Mouse (Mus musculus) cerebellum, adult 9-10 months (tissue): ENCODE results near the gene Kcnj5.
A peak's percentile ranks its signal among the peaks of the same experiment; 100 is the strongest.

ENCODE experiments used
- DNase-seq: peaks from one replicate; pipeline ENCODE4 v3.0.0; 2022

The Kcnj5 gene

DNA sequence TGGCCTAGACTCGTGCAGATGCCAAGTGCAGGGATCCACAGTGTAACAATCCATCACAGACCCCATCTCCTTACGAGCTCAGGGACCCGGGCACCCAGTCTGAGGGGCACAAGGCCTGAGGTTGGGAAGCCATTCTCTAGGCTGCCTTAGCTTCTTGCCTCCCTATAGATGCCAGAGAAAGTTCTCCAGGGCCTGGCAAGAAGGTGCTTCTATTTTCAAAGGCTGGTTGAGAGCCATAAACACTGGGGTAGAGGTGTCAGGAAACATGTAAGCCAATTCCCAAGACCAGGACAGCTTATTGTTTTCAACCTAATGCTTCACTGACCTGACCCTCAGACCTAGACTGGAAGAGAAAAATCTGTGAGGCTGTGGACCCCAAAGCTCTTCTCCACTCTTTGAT, 28.2 kb downstream of the Kcnj5 start:
- DNase-seq, result no peak

DNA sequence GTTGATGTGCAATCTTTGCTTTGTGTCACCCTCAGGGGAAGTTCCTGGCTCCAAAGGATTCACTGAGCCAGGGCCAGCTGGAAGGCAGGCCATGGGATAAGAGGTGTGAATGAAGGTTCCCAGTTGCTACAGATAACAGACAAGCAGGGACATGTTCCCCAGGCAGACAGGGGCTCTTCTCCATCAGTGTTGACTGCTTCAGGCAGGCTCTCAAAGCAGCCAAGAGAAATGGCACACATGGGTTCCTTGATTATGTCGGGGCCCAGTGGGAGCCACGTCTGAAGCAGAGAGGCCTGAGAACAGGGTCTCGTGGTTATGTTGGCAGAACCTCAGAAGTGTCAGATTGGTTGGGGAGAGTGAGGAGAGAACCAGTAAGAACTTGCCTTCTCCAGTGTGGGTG, 30.1 kb downstream of the Kcnj5 start:
- DNase-seq, result no peak

DNA sequence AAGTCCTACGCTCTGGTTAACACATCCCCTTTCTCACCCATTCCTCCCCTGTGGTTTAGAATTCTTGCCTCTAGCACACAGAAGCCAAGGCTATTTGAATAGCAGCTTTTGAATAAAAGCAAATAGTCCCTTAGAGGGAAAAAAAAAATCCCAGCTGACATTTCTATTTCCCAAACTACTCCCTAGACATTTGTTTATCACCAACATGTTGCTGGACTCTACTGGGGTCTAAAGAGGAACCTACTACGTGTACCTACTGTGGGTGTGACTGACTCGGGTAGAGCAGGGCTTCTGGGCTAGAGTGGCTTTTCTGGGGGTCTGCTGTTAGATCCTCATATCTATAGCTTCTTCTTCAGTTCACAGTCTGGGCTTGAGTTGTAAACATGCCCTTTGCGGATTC, 31.9 kb downstream of the Kcnj5 start:
- DNase-seq, result no peak

DNA sequence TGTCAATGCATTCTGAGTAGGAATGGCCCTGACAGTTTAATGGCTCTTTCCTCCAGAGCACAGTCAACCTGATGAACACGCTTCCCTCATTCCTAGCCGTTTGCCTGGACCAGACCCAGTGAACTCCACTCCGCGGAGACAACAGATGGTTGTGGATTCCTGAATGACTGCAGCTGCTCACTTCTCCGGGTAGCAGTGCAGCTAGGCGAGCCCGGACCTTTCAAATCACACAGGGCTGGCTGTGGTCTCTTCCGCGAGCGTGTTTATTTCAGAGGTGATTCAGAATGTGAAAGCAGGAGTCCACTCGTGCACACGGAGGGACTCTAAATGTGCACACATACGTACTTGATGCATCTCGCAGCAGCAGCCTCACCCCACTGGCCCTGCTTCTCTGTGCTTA, 32.4 kb downstream of the Kcnj5 start:
- no peak for DNase-seq

DNA sequence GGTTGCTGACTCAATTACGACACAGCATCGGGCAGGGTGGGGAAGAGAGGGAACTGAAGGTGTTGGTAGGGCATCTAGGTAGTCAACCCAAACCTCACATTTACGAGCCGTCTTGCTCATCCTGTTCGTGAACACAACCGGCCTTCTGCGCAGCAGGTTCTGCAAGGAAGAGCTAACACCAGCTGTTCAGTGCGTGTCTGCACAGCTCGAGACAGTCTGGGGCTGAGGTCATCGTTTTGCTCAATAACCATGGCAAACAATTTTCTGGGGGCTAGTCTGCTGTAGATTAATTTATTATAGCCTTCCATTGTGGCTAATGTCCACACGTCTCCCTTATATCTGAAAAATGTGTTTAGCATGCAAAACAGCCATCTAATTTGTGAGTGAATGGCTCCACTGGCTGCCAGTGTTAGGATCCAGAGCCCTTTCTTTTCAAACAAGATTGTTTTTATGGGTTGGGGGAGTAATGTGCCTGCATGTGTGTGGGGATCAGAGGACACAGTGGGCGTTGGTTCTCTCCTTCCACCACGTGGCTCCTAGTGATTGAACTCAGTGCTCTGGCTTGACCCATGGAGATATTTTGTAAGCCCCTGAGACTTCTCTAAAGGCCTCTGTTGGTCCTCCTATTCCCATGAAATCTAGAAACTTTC, 41.5 kb downstream of the Kcnj5 start:
- no peak for DNase-seq

DNA sequence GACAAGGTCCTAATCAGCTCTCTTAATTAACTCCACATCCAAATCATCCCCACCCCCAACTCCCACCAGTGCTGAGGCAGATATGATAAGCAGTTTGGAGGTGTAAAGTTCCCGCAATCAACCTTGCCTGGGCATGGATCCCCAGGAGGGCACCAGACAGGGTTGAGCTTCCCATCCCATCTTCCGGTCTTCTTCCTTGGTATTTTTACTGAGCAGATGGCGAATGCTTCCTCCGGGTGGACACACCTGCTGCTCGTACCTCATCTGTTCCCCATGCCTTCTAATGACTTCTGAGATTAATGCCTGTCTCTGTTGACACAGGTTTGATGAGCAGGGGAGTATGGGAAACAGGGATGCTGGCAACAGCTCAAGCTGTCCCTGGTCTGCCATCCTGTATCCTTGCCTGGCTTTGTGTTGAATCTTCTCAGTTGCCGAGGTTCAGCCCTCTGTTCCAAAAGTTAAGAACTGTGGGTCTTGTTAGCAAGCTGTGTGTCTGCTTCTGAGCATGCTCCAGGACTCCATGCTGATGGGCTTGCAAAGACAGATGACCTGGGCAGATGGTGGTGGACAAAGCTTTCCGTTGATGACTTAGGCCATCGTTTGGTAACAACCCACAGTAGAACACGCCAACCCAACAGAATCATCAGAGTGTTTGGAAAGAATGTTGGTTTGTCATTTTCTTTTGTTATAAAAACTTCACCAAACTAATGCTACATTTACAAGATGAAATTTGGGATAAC, 48.9 kb downstream of the Kcnj5 start:
- peak; percentile 80 for DNase-seq

DNA sequence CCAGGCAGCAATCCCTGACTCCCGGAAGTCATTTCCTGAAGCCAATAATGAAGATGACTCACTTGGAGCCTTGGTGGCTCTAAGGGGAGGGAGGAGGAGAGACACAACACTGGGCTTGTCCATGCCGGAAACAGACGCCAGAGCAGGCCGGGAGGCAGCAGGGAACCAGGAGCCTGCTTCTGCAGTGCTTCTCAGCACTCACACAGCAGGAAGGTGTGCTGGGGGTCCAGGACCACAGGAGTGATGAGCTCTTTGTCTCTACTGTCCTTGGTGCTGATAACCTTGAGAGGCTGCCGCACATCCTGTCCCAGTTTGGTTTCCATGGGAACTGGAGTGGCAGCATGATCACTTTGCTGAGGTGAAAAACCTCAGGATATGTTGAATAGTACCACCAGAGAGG, 51.5 kb downstream of the Kcnj5 start:
- DNase-seq, result peak; percentile 66

DNA sequence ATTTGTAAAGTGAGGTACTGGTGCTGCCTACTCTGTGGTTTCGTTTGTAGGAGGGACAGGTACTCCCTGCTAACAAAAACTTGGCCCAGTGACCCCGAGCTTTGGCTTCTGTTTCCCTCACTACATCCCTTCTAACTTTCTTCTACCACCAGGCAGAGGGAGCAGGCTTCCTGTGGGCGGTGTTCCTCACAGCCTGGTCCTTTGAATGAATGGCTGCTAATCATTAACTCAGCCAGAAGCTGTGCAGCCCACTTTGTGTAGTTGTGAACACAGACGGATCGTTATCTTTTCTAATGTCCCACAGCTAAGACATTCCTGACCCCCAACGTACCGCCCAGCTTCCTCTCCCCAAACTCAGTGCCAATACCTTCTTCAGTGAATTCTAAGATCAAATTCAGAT, 52.5 kb downstream of the Kcnj5 start:
- DNase-seq, result no peak

DNA sequence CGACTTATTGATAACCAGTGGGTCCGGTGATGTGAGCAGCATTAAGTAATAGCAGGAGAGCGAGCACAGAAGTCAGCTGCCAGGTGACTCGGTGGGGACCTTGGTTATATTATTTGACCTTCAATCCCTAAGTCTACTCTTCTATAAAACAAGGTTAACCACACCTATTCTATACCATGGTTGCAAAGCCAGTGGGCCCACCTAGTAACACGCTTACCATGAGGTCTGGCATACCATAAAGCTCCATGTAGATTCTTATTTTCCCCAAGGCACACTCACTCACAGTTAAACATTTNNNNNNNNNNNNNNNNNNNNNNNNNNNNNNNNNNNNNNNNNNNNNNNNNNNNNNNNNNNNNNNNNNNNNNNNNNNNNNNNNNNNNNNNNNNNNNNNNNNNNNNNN, 60.6 kb downstream of the Kcnj5 start:
- DNase-seq, result no peak

DNA sequence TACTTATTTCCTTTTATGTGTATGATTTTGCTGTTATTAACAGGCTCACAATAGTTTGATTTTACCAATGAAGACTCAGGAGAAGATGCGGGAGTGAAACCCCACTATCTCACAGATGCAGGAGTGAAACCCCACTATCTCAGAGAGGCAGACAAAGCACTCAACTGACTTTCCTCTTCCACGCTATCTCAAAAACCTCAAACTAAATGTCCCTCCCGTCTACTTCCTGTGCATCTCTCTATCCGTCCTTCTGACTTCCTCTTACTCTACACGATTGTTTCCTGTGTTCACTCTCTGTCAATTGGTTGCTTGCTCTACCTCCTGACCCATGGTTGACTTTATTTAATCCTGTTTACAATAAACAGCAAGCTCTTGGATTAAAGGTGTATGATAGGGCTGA, 63.7 kb downstream of the Kcnj5 start:
- no peak for DNase-seq

DNA sequence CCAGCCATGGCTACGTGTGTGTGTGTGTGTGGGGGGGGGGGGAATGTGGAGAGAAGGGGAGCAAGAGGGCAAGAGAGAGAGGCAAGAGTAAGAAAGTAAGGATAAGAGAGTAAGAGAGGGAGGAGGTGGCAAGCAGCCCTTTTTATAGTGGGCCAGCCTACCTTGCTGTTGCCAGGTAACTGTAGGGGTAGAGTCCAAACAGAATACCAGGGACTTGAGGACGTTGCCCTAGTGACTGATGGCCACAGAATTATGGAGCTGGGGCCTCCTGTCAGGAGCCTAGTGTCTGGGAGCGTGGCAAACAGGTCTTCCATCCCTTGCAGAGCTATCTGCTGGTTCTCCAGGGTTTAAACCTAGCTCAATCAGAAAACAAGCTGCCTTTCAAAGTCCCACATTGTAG, 64.4 kb downstream of the Kcnj5 start:
- no peak for DNase-seq

DNA sequence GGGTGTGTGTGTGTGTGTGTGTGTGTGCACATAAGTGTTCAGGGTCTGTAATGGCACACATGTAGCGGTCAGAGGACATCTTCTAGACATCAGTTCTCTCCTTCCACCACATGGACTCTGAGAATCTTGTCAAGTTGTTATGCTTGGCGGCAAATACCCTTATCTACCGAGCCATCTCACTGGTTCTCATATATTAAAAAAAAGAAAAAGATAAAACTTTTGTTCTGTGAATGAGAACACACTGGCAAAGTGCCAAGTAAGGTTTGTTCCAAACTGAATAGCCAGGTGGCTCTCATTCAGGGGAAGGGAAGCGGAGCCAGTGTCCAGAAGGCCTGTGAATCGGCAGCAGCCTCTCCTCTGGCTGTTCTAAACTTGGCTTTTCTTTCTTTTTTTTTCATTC, 66.1 kb downstream of the Kcnj5 start:
- no peak for DNase-seq

DNA sequence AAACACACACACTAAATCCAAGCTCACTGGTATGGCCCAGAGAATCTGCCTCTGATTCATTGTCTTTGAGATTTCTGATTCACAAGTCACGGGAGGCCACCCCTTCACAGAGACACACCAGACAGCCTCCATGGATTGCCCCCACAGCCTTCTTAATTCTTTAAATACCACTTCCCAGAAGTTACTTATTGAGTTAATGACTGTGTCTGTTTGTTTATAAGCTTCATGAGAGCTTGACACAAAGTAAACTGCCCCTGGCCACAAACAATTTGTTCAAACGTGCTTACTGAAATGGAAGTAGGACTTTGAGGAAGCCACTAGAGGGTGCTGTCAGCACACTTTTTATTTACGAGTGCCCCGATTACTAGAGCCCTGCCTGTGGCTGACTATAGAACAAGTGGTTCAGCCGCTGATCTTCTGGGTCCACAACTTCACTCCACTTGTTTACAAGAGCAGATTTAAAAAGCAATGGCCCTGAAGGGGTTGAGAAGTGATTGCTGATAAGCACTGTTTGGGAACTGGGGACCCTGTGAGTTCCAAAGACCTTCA, 72.2 kb downstream of the Kcnj5 start:
- DNase-seq, result peak; percentile 77
